34 mouse cellular contexts compared by ENCODE assay signal in genomic region chr11:107749114-107749513, GRCm38 (mm10). TPM values are rescaled to one million over a fixed set of nuclear protein-coding genes. Genes with fewer than 3 reads are reported as not detected.
"Had no signal": no experiment of that assay in that cellular context is flagged by ENCODE, and none has a peak within 500 bp of the region (broad histone marks: within the 10 kb centered on the region; RNA-seq: fewer than 3 reads in every experiment).

No protein-coding gene starts in this region.

- H3K4me1 ChIP-seq: heart, embryonic 10.5 days; heart, embryonic 12.5 days; intestine, embryonic 15.5 days; limb, embryonic 10.5 days; limb, embryonic 12.5 days; liver, embryonic 13.5 days; liver, embryonic 15.5 days had no signal

- H3K27me3 ChIP-seq: heart, embryonic 12.5 days; hindbrain, embryonic 12.5 days; intestine, embryonic 15.5 days; limb, embryonic 12.5 days; liver, embryonic 13.5 days; liver, embryonic 15.5 days had no signal

- ATAC-seq: hindbrain, embryonic 16.5 days; inflammation-experienced regulatory T-cells, adult 6 months; intestine, embryonic 15.5 days; intestine, postnatal 0 days had no signal

- H3K36me3 ChIP-seq: heart, embryonic 10.5 days; heart, embryonic 12.5 days; intestine, embryonic 15.5 days; limb, embryonic 10.5 days; limb, embryonic 12.5 days; liver, embryonic 13.5 days; liver, embryonic 15.5 days had no signal

- H3K4me3 ChIP-seq: gastrocnemius, adult 2 months; heart, embryonic 10.5 days; heart, embryonic 12.5 days; hindbrain, embryonic 10.5 days; hindbrain, embryonic 12.5 days; intestine, embryonic 15.5 days; layer of hippocampus, adult 2 months; left cerebral cortex, adult 2 months; limb, embryonic 10.5 days; limb, embryonic 12.5 days; liver, embryonic 13.5 days; liver, embryonic 15.5 days had no signal

- DNase-seq: gastrocnemius, adult 2 months; gastrocnemius, postnatal 10 days; gastrocnemius, postnatal 25 days; heart, adult 18-20 months; heart, postnatal 10 days; heart, postnatal 4 days; kidney, adult 18-20 months; kidney, adult 8-10 months; kidney, postnatal 10 days; kidney, postnatal 25 days; kidney, postnatal 4 days; liver; liver, embryonic 13.5 days had no signal

- H3K9me3 ChIP-seq: heart, embryonic 10.5 days; heart, embryonic 12.5 days; hindbrain, embryonic 10.5 days; hindbrain, embryonic 12.5 days; intestine, embryonic 15.5 days; limb, embryonic 10.5 days; limb, embryonic 12.5 days; liver, embryonic 13.5 days; liver, embryonic 15.5 days had no signal

RNA-seq across cellular contexts. Expression of gene Cacng1, which starts 32.8 kb away (rescaled TPM):
- total RNA-seq: granulocyte monocyte progenitor cell, adult 5-6 weeks; heart, adult 18-20 months; heart, postnatal 10 days; heart, postnatal 25 days; layer of hippocampus, adult 2 months; layer of hippocampus, postnatal 25 days; left cerebral cortex, adult 2 months; left cerebral cortex, postnatal 14 days; left cerebral cortex, postnatal 36 days had no signal
- polyA plus RNA-seq: heart, embryonic 10.5 days; heart, embryonic 12.5 days; inflammation-experienced regulatory T-cells, adult 6 months; kidney, embryonic 14.5 days; limb, embryonic 10.5 days; liver, embryonic 11.5 days had no signal

RNA-seq across cellular contexts. Expression of gene Cacng4, which starts 45.2 kb away (rescaled TPM):
- total RNA-seq: gastrocnemius, adult 2 months; granulocyte monocyte progenitor cell, adult 5-6 weeks; heart, adult 8-10 months had no signal
- polyA plus RNA-seq: inflammation-experienced regulatory T-cells, adult 6 months had no signal
